Mouse (Mus musculus) kidney, postnatal 0 days (tissue): ENCODE data around the gene Emg1. TPM values are rescaled to one million over a fixed set of nuclear protein-coding genes. Genes with fewer than 3 reads are reported as not detected.

Source experiments
- ATAC-seq: fragments of 200-750 bp; cut with Nextera tagmentation; replicated peaks from 2 replicates; pipeline ENCODE4 v1.8.0; 2017; ENCODE audit warnings: low read depth, moderate number of reproducible peaks, moderate TSS enrichment, moderate library complexity; ENCODE audit not compliant: low FRiP score
- DNase-seq: peaks from one replicate; pipeline ENCODE4 v3.0.0-alpha.2; 2016; ENCODE audit warnings: low spot score
- H3K27ac ChIP-seq: fragments of 300-500 bp; sonication (generic); 2 replicates; pipeline ENCODE4 v1.5.1; 2014; ENCODE audit warnings: mild to moderate bottlenecking
- H3K27me3 ChIP-seq: fragments of 300-500 bp; sonication (generic); 2 replicates; pipeline ENCODE4 v1.6.1; 2014; ENCODE audit warnings: low read length, mixed read lengths; ENCODE audit not compliant: insufficient read depth
- H3K36me3 ChIP-seq: fragments of 300-500 bp; sonication (generic); 2 replicates; pipeline ENCODE4 v1.6.1; 2014; ENCODE audit warnings: low read length, mixed read lengths; ENCODE audit not compliant: insufficient read depth
- H3K4me1 ChIP-seq: fragments of 300-500 bp; sonication (generic); replicated peaks from 2 replicates; pipeline ENCODE4 v1.6.1; 2014; ENCODE audit warnings: antibody characterized with exemption, low read length, mixed read lengths; ENCODE audit not compliant: insufficient read depth
- H3K4me2 ChIP-seq: fragments of 300-500 bp; sonication (generic); 2 replicates; pipeline ENCODE4 v1.6.1; 2014; ENCODE audit warnings: mild to moderate bottlenecking, low read length, moderate library complexity, mixed read lengths
- H3K4me3 ChIP-seq: fragments of 300-500 bp; sonication (generic); replicated peaks from 2 replicates; pipeline ENCODE4 v1.5.1; 2014; ENCODE audit warnings: low read depth, low read length
- H3K9ac ChIP-seq: fragments of 300-500 bp; sonication (generic); 2 replicates; pipeline ENCODE4 v1.6.1; 2014; ENCODE audit warnings: low read depth, low read length
- H3K9me3 ChIP-seq: fragments of 300-500 bp; sonication (generic); replicated peaks from 2 replicates; pipeline ENCODE4 v1.6.1; 2016; ENCODE audit warnings: low read length, inconsistent platforms, mixed read lengths
- CTCF ChIP-seq: IDR thresholded peaks from 2 replicates; pipeline ENCODE4 v1.5.1; 2016; ENCODE audit warnings: antibody characterized with exemption, low read depth, mild to moderate bottlenecking, moderate library complexity
- WGBS: fragments of 180-500 bp; shearing (Covaris S2); extraction: QIAGEN DNeasy Blood & Tissue Kit; methylation state at CpG from one replicate; pipeline ENCODE4 v1.1.7; 2014; 5-methylcytosine and 5-hydroxymethylcytosine counted together
- polyA plus RNA-seq: library from polyadenylated mRNA; unstranded; fragments of >200 nt; fragmentation: Nextera tagmentation; extraction: Ambion mirVana; gene quantifications from 2 replicates; pipeline ENCODE4 v1.2.1, GENCODE M21; 2015

The Emg1 gene
- 166 and 183 TPM in 2 replicates for polyA plus RNA-seq

GRCm38 (mm10) chr6:124711824-124712782, at the start of gene Emg1, which contains the start of gene Phb2:
Gene Emg1 (minus strand): TSS chr6:124712178.
Gene Phb2 (plus strand): TSS chr6:124712336.
- DNase-seq (peak; percentile 98), ATAC-seq (peak; percentile 95)
- WGBS: under 1% methylated on average over 76 of the region's 76 CpGs
- peak; percentile 2; the same call in 1 of the 2 replicates for TF ChIP-seq CTCF
- Histone ChIP-seq H3K9ac (peak within 1 kb of the TSS; percentile 94), H3K4me2 (peak within 1 kb of the TSS; percentile 92), H3K9me3 (no peaks in the 10 kb centered on the region), H3K36me3 (peaks cover 29% of the 10 kb centered on the region), H3K27ac (peak within 1 kb of the TSS; percentile 91), H3K4me3 (peak within 1 kb of the TSS; percentile 92), H3K4me1 (peaks cover 19% of the 10 kb centered on the region; the same call in 1 of the 2 replicates), H3K27me3 (no peaks in the 10 kb centered on the region)

- peak overlapping the region; percentile 41; the same call in 1 of the 2 replicates for H3K4me2 ChIP-seq
- no peaks in the 10 kb centered on the region for H3K9me3 ChIP-seq
- peak overlapping the region; percentile 99 for H3K9ac ChIP-seq
- WGBS: 4% methylated on average over 5 of the region's 5 CpGs
- peaks cover 21% of the 10 kb centered on the region for H3K4me1 ChIP-seq
- no peak overlapping the region for H3K4me3 ChIP-seq
- ATAC-seq: peak; percentile 34
- no peaks in the 10 kb centered on the region for H3K36me3 ChIP-seq
- peak; percentile 93 for DNase-seq
- no peaks in the 10 kb centered on the region for H3K27me3 ChIP-seq
- TF ChIP-seq CTCF: peak; percentile 97
- peak overlapping the region; percentile 98 for H3K27ac ChIP-seq
Observed at GRCm38 (mm10) chr6:124759259-124759658, 47.3 kb upstream of the Emg1 start.

GRCm38 (mm10) chr6:124758849-124759232, 46.9 kb upstream of the Emg1 start:
- ATAC-seq: no peak
- no peak overlapping the region for H3K4me3 ChIP-seq
- no peak for TF ChIP-seq CTCF
- no peaks in the 10 kb centered on the region for H3K27me3 ChIP-seq
- peak overlapping the region; percentile 98 for H3K27ac ChIP-seq
- H3K4me1 ChIP-seq: peaks cover 25% of the 10 kb centered on the region
- 0 out of 2 replicates have a peak, but pooled peaks cover under 1% of the 10 kb centered on the region for H3K36me3 ChIP-seq
- H3K9ac ChIP-seq: peak overlapping the region; percentile 99
- H3K4me2 ChIP-seq: peak overlapping the region; percentile 41; the same call in 1 of the 2 replicates
- 34% methylated on average over 2 of the region's 2 CpGs for WGBS
- DNase-seq: no peak
- no peaks in the 10 kb centered on the region for H3K9me3 ChIP-seq

- no peaks in the 10 kb centered on the region for H3K9me3 ChIP-seq
- no peaks in the 10 kb centered on the region for H3K27me3 ChIP-seq
- TF ChIP-seq CTCF: no peak
- H3K4me1 ChIP-seq: peaks cover 27% of the 10 kb centered on the region
- 32% methylated on average over 5 of the region's 5 CpGs for WGBS
- ATAC-seq (no peak), DNase-seq (peak; percentile 92)
- peak overlapping the region; percentile 75 for H3K4me2 ChIP-seq
- peak overlapping the region; percentile 99; the same call in 1 of the 2 replicates for H3K9ac ChIP-seq
- H3K4me3 ChIP-seq: peak overlapping the region; percentile 86
- peak overlapping the region; percentile 98 for H3K27ac ChIP-seq
- H3K36me3 ChIP-seq: 0 out of 2 replicates have a peak, but pooled peaks cover 2% of the 10 kb centered on the region
Observed at GRCm38 (mm10) chr6:124757909-124758848, 46.2 kb upstream of the Emg1 start.

- H3K4me1 ChIP-seq: peaks cover 27% of the 10 kb centered on the region
- peak overlapping the region; percentile 99 for H3K9ac ChIP-seq
- H3K4me2 ChIP-seq: peak overlapping the region; percentile 75
- DNase-seq (no peak), ATAC-seq (no peak)
- H3K27ac ChIP-seq: peak overlapping the region; percentile 98
- peak overlapping the region; percentile 86 for H3K4me3 ChIP-seq
- TF ChIP-seq CTCF: no peak
- 11% methylated on average over 5 of the region's 5 CpGs for WGBS
- no peaks in the 10 kb centered on the region for H3K27me3 ChIP-seq
- H3K9me3 ChIP-seq: no peaks in the 10 kb centered on the region
- 0 out of 2 replicates have a peak, but pooled peaks cover 2% of the 10 kb centered on the region for H3K36me3 ChIP-seq
Observed at GRCm38 (mm10) chr6:124757351-124757880, 45.4 kb upstream of the Emg1 start.
